Mouse (Mus musculus): ENCODE measurements around the gene Cnih4.

Gene Cnih4

DNA sequence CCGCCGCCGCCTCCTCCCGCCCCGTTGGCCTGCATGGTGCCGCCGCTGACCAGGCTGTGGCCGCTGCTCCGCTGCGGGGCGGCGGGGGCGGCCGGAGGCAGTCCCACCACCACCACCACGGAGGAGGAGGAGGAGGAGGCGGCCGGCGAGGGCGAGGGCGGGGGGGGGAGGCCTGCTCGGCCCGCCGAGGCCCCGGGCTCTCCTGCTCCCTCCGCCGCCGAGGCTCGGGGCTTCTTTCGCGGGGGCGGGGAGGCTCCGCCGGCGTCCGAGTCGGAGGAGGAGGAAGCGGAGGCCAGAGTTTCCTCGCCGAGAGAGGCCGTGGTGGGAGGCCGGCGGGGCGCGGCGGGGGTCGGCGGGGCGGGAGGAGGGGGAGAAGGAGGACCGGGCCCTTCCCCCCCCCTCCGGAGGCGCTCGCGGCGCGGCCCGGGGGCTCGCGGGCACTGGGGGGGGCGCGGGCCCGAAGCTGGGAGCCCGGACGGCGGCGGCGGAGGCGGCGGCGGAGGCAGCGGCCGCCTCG, 67.0 kb downstream of the Cnih4 start:
- DNase-seq (ENCODE audit: low read depth, low spot score), result peak; percentile 58

DNA sequence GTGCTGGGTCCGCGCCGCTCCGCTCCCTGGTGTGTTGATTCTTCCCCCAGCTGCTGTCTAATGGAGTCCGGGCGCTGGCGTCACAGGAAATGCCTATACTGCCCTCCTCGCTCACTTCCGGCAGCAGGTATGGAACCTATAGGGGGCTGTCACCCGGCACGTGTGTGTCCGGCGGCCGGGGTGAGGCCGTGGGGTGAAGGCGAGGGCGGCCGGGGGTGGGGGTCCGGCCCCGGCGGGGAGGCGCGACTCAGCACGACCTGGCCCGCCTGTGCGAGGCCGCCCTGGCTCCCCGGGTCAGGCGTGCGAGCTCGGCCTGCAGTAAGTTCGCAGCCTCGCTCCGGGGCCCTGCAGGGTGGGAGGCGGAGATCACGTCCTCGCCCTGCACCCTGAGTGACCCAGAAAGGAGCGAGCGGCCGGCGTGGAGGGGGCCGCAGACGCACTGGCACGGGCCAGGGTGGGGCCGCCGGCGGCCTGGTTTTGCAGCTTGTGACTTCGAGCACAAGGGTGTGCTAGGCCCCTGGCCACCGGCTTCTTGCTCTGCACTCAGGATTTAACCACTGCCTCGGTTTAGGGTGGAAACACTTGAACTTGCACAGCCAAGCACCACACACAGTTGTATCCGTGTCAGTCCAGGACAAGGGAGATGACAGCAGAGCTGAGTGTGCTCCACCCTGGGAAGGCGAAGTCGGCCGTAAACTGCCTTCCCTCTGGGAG, 67.6 kb downstream of the Cnih4 start, which contains the start of gene Wdr26:
TSS of gene Wdr26 (minus strand) at position 82 of the 714 bp plus-strand sequence.
- peak; percentile 90 for DNase-seq (ENCODE audit: low read depth, low spot score)

- DNase-seq (ENCODE audit: low read depth, low spot score), result no peak
Observed at GRCm38 (mm10) chr1:181214296-181215035, 70.0 kb downstream of the Cnih4 start.

DNA sequence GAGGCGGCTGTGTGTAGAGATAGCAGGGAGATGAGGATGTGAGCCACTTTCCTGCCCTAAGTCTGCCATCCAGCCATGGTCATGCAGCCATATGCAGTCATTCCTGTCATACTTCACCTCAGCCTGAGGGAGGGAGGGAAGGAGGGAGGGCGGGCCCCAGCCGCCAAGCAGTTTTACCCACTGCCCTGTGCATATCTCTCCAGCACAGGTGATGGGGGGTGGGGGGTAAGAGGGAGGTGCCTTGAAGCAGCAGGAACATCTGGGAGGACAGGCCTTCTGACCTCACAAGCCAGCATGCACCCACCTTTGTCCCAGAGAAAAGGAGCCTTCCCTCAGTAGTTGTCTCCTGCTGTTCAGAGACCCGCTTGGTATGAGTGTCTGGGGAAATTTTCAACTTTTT, 71.8 kb downstream of the Cnih4 start:
- no peak for DNase-seq (ENCODE audit: low read depth, low spot score)

Measured in CD4-positive helper T cell, adult 2 months (primary cell).